Mouse (Mus musculus) heart, adult 2 months (tissue): ENCODE results near the gene Coro1c. TPM values are rescaled to one million over a fixed set of nuclear protein-coding genes. Genes with fewer than 3 reads are reported as not detected.

Experiments used
- DNase-seq, 2 experiments: peaks; one replicate each; pipeline ENCODE4 v3.0.0; 2021
- H3K27ac ChIP-seq: fragments of 200-600 bp; 2 replicates; pipeline ENCODE4 v1.8.1; 2022
- H3K27me3 ChIP-seq: fragments of 200-500 bp; 2 replicates; pipeline ENCODE4 v1.6.1; 2012; ENCODE audit warnings: mild to moderate bottlenecking, low read length, inconsistent platforms, mixed read lengths; ENCODE audit not compliant: control insufficient read depth, insufficient read depth
- H3K36me3 ChIP-seq: fragments of 200-500 bp; 2 replicates; pipeline ENCODE4 v1.6.1; 2012; ENCODE audit warnings: low read length, inconsistent platforms; ENCODE audit not compliant: control insufficient read depth, insufficient read depth
- H3K4me1 ChIP-seq: fragments of 200-500 bp; 2 replicates; pipeline ENCODE4 v1.6.1; 2011; ENCODE audit warnings: low read length; ENCODE audit not compliant: control insufficient read depth, insufficient read depth
- H3K4me3 ChIP-seq: fragments of 200-600 bp; 2 replicates; pipeline ENCODE4 v1.8.1; 2022
- H3K79me2 ChIP-seq: fragments of 200-500 bp; replicated peaks from 2 replicates; pipeline ENCODE4 v1.6.1; 2012; ENCODE audit warnings: mild to moderate bottlenecking, inconsistent platforms, low read length, moderate library complexity, mixed read lengths; ENCODE audit not compliant: control insufficient read depth, insufficient read depth
- H3K9ac ChIP-seq: fragments of 200-500 bp; 2 replicates; pipeline ENCODE4 v1.6.1; 2012; ENCODE audit warnings: low read depth, mild to moderate bottlenecking, control low read depth, inconsistent platforms, low read length, mixed read lengths
- CTCF ChIP-seq: fragments of 200-600 bp; IDR thresholded peaks from 2 replicates; pipeline ENCODE4 v1.8.1; 2022; ENCODE audit warnings: antibody characterized with exemption, mild to moderate bottlenecking, moderate library complexity
- EP300 ChIP-seq: fragments of 200-500 bp; IDR thresholded peaks from 2 replicates; pipeline ENCODE4 v1.6.1; 2011; ENCODE audit warnings: low read depth, low read length, control low read depth; ENCODE audit not compliant: insufficient read depth
- POLR2A ChIP-seq: fragments of 200-500 bp; IDR thresholded peaks from 2 replicates; pipeline ENCODE4 v1.6.1; 2011; ENCODE audit warnings: mild to moderate bottlenecking, low read depth, low read length, control low read depth; ENCODE audit not compliant: insufficient read depth
- WGBS: fragments of 180-500 bp; shearing (Covaris S2); methylation state at CpG from one replicate; pipeline ENCODE4 v1.1.7; 2018; 5-methylcytosine and 5-hydroxymethylcytosine counted together
- intact Hi-C: fragments of 180-260 bp; cut with DNase I; formaldehyde crosslinking; loops from one replicate; pipeline ENCODE4 v1.15.1; 2025
- polyA plus RNA-seq: library from polyadenylated mRNA; depleted of rRNA; stranded (reverse); fragments of >200 nt; gene quantifications from 2 replicates; pipeline ENCODE4 v1.2.3, GENCODE M21; 2012
- total RNA-seq, 2 experiments: library from RNA; stranded (reverse); gene quantifications; 2 replicates each; pipeline ENCODE4 v1.2.3; 2021

The Coro1c gene
- total and polyA plus RNA-seq, 3 experiments: 24.1 to 30.1 (median 24.6) TPM

GRCm38 (mm10) chr5:113875625-113876024 lies 32.9 kb downstream of the Coro1c start:
- 94% methylated on average over 4 of the region's 4 CpGs for WGBS
- intact Hi-C loops: no loop called here
- H3K79me2 ChIP-seq: peaks cover 2% of the 10 kb centered on the region

GRCm38 (mm10) chr5:113874063-113875024 lies 34.2 kb downstream of the Coro1c start:
- Histone ChIP-seq H3K4me1 (peaks cover 38% of the 10 kb centered on the region), H3K27ac (peak overlapping the region; percentile 75; the same call in 1 of the 2 replicates), H3K36me3 (no peaks in the 10 kb centered on the region; the same call in 1 of the 2 replicates), H3K27me3 (no peaks in the 10 kb centered on the region), H3K4me3 (no peak overlapping the region; the same call in 1 of the 2 replicates), H3K9ac (no peak overlapping the region; the same call in 1 of the 2 replicates), H3K79me2 (peaks cover 5% of the 10 kb centered on the region)
- no peak for DNase-seq
- no peak for TF ChIP-seq EP300
- TF ChIP-seq POLR2A: no peak
- TF ChIP-seq CTCF: no peak
- intact Hi-C loops: no loop called here
- WGBS: 57% methylated on average over 19 of the region's 19 CpGs

More at GRCm38 (mm10) chr5:113875625-113876024, 32.9 kb downstream of the Coro1c start:
- no peak overlapping the region for H3K27ac ChIP-seq
- peaks cover 26% of the 10 kb centered on the region for H3K4me1 ChIP-seq
- TF ChIP-seq POLR2A: no peak
- TF ChIP-seq EP300: no peak
- no peak for TF ChIP-seq CTCF
- no peak overlapping the region for H3K4me3 ChIP-seq
- no peaks in the 10 kb centered on the region; the same call in 1 of the 2 replicates for H3K36me3 ChIP-seq
- no peak for DNase-seq
- no peak overlapping the region for H3K9ac ChIP-seq
- no peaks in the 10 kb centered on the region for H3K27me3 ChIP-seq

- TF ChIP-seq EP300 (peak; percentile 67; the same call in 1 of the 2 replicates), POLR2A (peak; percentile 89), CTCF (no peak)
Measured at GRCm38 (mm10) chr5:113872936-113873912, 35.3 kb downstream of the Coro1c start.

GRCm38 (mm10) chr5:113871903-113872548 lies 36.5 kb downstream of the Coro1c start:
- no peaks in the 10 kb centered on the region for H3K27me3 ChIP-seq
- no peak overlapping the region for H3K9ac ChIP-seq
- DNase-seq: no peak
- peaks cover 7% of the 10 kb centered on the region for H3K79me2 ChIP-seq
- no peaks in the 10 kb centered on the region; the same call in 1 of the 2 replicates for H3K36me3 ChIP-seq
- no peak overlapping the region for H3K4me3 ChIP-seq
- 81% methylated on average over 7 of the region's 7 CpGs for WGBS
- intact Hi-C loops: loop anchor here (2.0 kb wide), 1 partner anchor 13 kb away; no protein-coding TSS in a partner anchor
- peaks cover 50% of the 10 kb centered on the region for H3K4me1 ChIP-seq
- H3K27ac ChIP-seq: peak overlapping the region; percentile 75
- no peak for TF ChIP-seq EP300
- no peak for TF ChIP-seq CTCF

More at GRCm38 (mm10) chr5:113872936-113873912, 35.3 kb downstream of the Coro1c start:
- Histone ChIP-seq H3K36me3 (no peaks in the 10 kb centered on the region; the same call in 1 of the 2 replicates), H3K4me1 (peaks cover 48% of the 10 kb centered on the region), H3K4me3 (peak overlapping the region; percentile 26; the same call in 1 of the 2 replicates), H3K27ac (peak overlapping the region; percentile 75), H3K79me2 (peaks cover 7% of the 10 kb centered on the region), H3K27me3 (no peaks in the 10 kb centered on the region), H3K9ac (peak overlapping the region; percentile 55)
- intact Hi-C loops: loop anchor here (1.0 kb wide), 1 partner anchor 34 kb away; no protein-coding TSS in a partner anchor
- peak; percentile 71 to 81 for DNase-seq
- 25% methylated on average over 14 of the region's 15 CpGs for WGBS
